Mouse (Mus musculus) kidney, adult 2 months (tissue): ENCODE measurements around the gene Cdk11b.

ENCODE experiments used
- CTCF ChIP-seq: fragments of 200-500 bp; conservative IDR thresholded peaks from 2 replicates; pipeline ENCODE4 v1.5.1; 2011; ENCODE audit warnings: low read depth, mild to moderate bottlenecking, control low read depth, low read length, moderate library complexity, mixed read lengths; ENCODE audit not compliant: insufficient read depth, insufficient read length
- POLR2A ChIP-seq: fragments of 200-500 bp; IDR thresholded peaks from one replicate; pipeline ENCODE4 v1.6.1; 2011; ENCODE audit warnings: low read depth, low read length, control low read depth

DNA sequence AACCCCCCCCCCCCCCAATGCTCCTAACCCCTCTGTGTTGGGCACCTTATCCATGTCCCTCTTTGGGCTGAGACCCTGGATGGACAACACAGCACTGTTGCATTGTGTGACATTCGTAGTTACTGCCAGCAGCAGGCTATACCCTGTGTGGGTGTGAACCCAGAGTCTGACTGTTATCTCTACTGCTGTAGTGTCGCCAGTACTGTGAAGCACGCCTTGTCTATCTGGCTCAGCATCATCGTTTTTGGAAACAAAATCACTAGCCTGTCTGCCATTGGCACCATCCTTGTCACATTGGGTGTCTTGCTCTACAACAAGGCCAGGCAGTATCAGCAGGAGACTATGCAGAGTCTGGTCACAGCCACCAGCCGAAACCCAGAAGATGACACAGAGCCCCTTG is 6.3 kb upstream of the Cdk11b start:
- TF ChIP-seq CTCF (no peak), POLR2A (no peak)
